Mouse (Mus musculus) midbrain, embryonic 13.5 days (tissue): Measurements from ENCODE around the gene Lamc3. TPM values are rescaled to one million over a fixed set of nuclear protein-coding genes. Genes with fewer than 3 reads are reported as not detected.
"Not testable (repeated sequence)": the region's sequence is repeated elsewhere in the genome, so short reads cannot be mapped to it uniquely, and the experiment has no call there.

Source experiments
- ATAC-seq: fragments of 200-750 bp; cut with Nextera tagmentation; 2 replicates; pipeline ENCODE4 v1.8.0; 2017; ENCODE audit warnings: mild to moderate bottlenecking, moderate TSS enrichment, moderate library complexity
- H3K27ac ChIP-seq: fragments of 300-500 bp; sonication (generic); 2 replicates; pipeline ENCODE4 v1.5.1; 2015; ENCODE audit warnings: inconsistent platforms, mild to moderate bottlenecking, moderate library complexity
- H3K27me3 ChIP-seq: fragments of 300-500 bp; sonication (generic); 2 replicates; pipeline ENCODE4 v1.6.1; 2015; ENCODE audit warnings: mild to moderate bottlenecking, inconsistent platforms
- H3K36me3 ChIP-seq: fragments of 300-500 bp; sonication (generic); 2 replicates; pipeline ENCODE4 v1.6.1; 2015; ENCODE audit warnings: mild to moderate bottlenecking, inconsistent platforms
- H3K4me1 ChIP-seq: fragments of 300-500 bp; sonication (generic); replicated peaks from 2 replicates; pipeline ENCODE4 v1.6.1; 2015; ENCODE audit warnings: inconsistent platforms
- H3K4me2 ChIP-seq: fragments of 300-500 bp; sonication (generic); replicated peaks from 2 replicates; pipeline ENCODE4 v1.6.1; 2015; ENCODE audit warnings: moderate library complexity, mild to moderate bottlenecking, inconsistent platforms
- H3K4me3 ChIP-seq: fragments of 300-500 bp; sonication (generic); replicated peaks from 2 replicates; pipeline ENCODE4 v1.5.1; 2015; ENCODE audit warnings: mild to moderate bottlenecking, inconsistent platforms
- H3K9ac ChIP-seq: fragments of 300-500 bp; sonication (generic); replicated peaks from 2 replicates; pipeline ENCODE4 v1.6.1; 2015; ENCODE audit warnings: mild to moderate bottlenecking, inconsistent platforms
- H3K9me3 ChIP-seq: fragments of 300-500 bp; sonication (generic); 2 replicates; pipeline ENCODE4 v1.6.1; 2016; ENCODE audit warnings: mild to moderate bottlenecking, inconsistent platforms
- WGBS: fragments of 180-500 bp; shearing (Covaris S2); methylation state at CpG from one replicate; pipeline ENCODE4 v1.1.7; 2015; 5-methylcytosine and 5-hydroxymethylcytosine counted together
- polyA plus RNA-seq: library from polyadenylated mRNA; unstranded; fragments of >200 nt; fragmentation: Nextera tagmentation; extraction: Ambion mirVana; gene quantifications from 2 replicates; pipeline ENCODE4 v1.2.1, GENCODE M21; 2015

Gene Lamc3
- polyA plus RNA-seq, 1 experiment from 2014 or later: 6.8 TPM

DNA sequence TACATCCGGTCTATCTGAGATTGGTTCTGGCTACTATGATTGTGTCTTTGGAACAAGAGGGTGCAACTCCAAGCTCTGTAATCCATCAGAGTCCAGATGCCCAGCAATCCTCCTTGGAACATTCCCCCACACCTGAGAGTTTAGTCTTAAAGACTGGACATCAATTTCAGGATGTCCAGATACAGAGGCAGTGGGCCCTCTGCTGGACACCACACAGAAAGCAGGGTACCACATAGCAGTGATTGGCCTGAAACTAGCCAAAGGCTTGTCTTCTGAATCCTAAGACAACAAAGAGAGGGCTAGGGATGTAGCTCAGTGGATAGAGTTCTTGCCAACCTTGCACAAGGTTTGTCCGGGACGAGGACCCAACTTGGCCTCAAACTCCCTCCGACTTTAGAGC, 25.5 kb downstream of the Lamc3 start:
- Histone ChIP-seq H3K9me3 (no peaks in the 10 kb centered on the region), H3K4me3 (no peak overlapping the region), H3K4me1 (no peaks in the 10 kb centered on the region), H3K4me2 (no peak overlapping the region), H3K36me3 (no peaks in the 10 kb centered on the region), H3K27ac (no peak overlapping the region), H3K9ac (no peak overlapping the region), H3K27me3 (no peaks in the 10 kb centered on the region)
- ATAC-seq: no peak
- WGBS: 76% methylated on average over 4 of the region's 4 CpGs

- H3K4me1 ChIP-seq, ATAC-seq, H3K4me3 ChIP-seq: not testable (repeated sequence)
Measured at GRCm38 (mm10) chr2:31914213-31914612, 27.1 kb downstream of the Lamc3 start.

DNA sequence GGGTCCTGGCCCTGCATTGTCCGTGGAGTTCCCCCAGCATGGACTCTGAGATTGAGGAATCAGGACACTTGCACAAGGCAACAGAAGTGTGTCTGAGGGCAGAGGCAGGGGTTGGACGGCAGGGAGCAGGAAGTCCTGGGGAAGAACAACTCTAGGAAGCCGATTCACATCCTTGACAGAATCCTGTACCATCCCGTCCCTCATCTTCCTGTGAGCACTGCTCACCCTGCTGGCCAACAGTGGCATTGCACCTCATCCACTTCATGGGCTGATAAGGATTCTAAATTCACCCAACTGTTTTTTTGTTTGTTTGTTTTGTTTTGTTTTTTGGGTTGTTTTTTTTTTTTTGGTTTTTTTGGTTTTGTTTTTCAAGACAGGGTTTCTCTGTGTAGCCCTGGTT, 28.0 kb downstream of the Lamc3 start:
- Histone ChIP-seq H3K36me3 (no peaks in the 10 kb centered on the region), H3K4me1 (no peaks in the 10 kb centered on the region), H3K27ac (no peak overlapping the region), H3K9ac (no peak overlapping the region), H3K9me3 (no peaks in the 10 kb centered on the region), H3K4me2 (no peak overlapping the region), H3K4me3 (no peak overlapping the region), H3K27me3 (no peaks in the 10 kb centered on the region)
- WGBS: 26% methylated on average over 4 of the region's 4 CpGs
- peak; percentile 57; the same call in 1 of the 2 replicates for ATAC-seq

More at GRCm38 (mm10) chr2:31914213-31914612, 27.1 kb downstream of the Lamc3 start:
- not testable (repeated sequence) for H3K4me2 ChIP-seq, H3K27ac ChIP-seq, H3K27me3 ChIP-seq, H3K9ac ChIP-seq, H3K36me3 ChIP-seq, H3K9me3 ChIP-seq

GRCm38 (mm10) chr2:31917636-31918035, 30.5 kb downstream of the Lamc3 start:
- WGBS: 28% methylated on average over 4 of the region's 4 CpGs

DNA sequence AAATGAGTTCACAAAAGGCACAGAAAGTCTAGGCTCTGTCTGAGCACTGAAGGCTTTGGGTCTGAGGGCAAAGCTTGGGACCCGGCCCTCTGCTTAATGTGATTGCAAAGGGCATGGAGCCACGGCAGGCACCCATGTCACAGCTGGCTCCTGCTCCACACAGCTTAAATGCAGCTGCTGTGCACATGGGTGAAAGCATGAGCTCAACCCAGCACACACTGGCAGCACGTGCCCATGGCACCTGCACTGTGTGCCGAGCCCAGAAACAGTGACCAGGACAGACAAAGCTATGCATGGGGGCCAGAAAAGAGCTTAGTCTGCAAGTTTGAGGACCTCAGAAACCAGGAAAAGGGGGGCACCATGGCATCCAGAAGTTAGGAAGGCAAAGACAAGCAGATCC, 36.6 kb downstream of the Lamc3 start:
- WGBS: 85% methylated on average over 4 of the region's 4 CpGs
- ATAC-seq: no peak
- H3K27me3 ChIP-seq: no peaks in the 10 kb centered on the region

More at GRCm38 (mm10) chr2:31917636-31918035, 30.5 kb downstream of the Lamc3 start:
- Histone ChIP-seq H3K27ac (no peak overlapping the region), H3K9ac (no peak overlapping the region), H3K4me3 (no peak overlapping the region), H3K4me2 (no peak overlapping the region), H3K9me3 (no peaks in the 10 kb centered on the region), H3K36me3 (no peaks in the 10 kb centered on the region), H3K4me1 (peaks cover 10% of the 10 kb centered on the region; the same call in 1 of the 2 replicates), H3K27me3 (no peaks in the 10 kb centered on the region)
- ATAC-seq: no peak

GRCm38 (mm10) chr2:31924811-31925210, 37.7 kb downstream of the Lamc3 start:
- H3K9ac ChIP-seq: no peak overlapping the region
- H3K4me3 ChIP-seq: no peak overlapping the region
- no peak for ATAC-seq
- no peak overlapping the region for H3K4me2 ChIP-seq
- no peaks in the 10 kb centered on the region for H3K36me3 ChIP-seq
- WGBS: 39% methylated on average over 9 of the region's 9 CpGs
- H3K4me1 ChIP-seq: peaks cover 10% of the 10 kb centered on the region; the same call in 1 of the 2 replicates
- no peaks in the 10 kb centered on the region for H3K27me3 ChIP-seq
- H3K9me3 ChIP-seq: no peaks in the 10 kb centered on the region
- H3K27ac ChIP-seq: no peak overlapping the region

More for the DNA sequence above, 36.6 kb downstream of the Lamc3 start:
- no peaks in the 10 kb centered on the region for H3K9me3 ChIP-seq
- no peak overlapping the region for H3K4me3 ChIP-seq
- no peaks in the 10 kb centered on the region for H3K36me3 ChIP-seq
- H3K27ac ChIP-seq: no peak overlapping the region
- no peak overlapping the region for H3K4me2 ChIP-seq
- no peak overlapping the region for H3K9ac ChIP-seq
- peaks cover 10% of the 10 kb centered on the region; the same call in 1 of the 2 replicates for H3K4me1 ChIP-seq

- Histone ChIP-seq H3K27ac (no peak overlapping the region), H3K4me1 (peaks cover 4% of the 10 kb centered on the region; the same call in 1 of the 2 replicates), H3K27me3 (no peaks in the 10 kb centered on the region), H3K4me3 (no peak overlapping the region), H3K36me3 (no peaks in the 10 kb centered on the region), H3K9me3 (no peaks in the 10 kb centered on the region), H3K4me2 (no peak overlapping the region), H3K9ac (no peak overlapping the region)
- ATAC-seq: no peak
- WGBS: 61% methylated on average over 4 of the region's 4 CpGs
Measured at GRCm38 (mm10) chr2:31925936-31926335, 38.8 kb downstream of the Lamc3 start.

DNA sequence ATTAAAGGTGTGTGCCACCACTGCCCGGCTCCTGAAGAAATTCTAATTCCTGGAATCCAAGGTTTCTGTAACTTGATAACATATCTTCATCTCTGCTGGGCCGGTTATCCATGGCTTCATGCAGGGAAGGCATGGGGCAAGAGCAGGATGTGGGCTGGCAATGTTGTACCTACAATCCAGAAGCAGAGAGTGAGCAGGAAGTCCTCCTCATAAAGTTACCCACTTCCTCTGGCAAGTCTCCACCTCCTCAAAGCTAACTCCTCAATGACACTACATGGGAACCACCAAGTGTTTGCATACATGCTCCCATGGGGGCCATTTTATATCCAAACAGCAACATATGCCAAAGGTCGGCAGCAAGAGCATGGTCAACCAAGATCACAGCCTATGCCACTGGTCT, 42.6 kb downstream of the Lamc3 start:
- no peaks in the 10 kb centered on the region for H3K4me1 ChIP-seq
- 88% methylated on average over 3 of the region's 3 CpGs for WGBS
- no peak overlapping the region for H3K27ac ChIP-seq
- no peaks in the 10 kb centered on the region for H3K36me3 ChIP-seq
- no peaks in the 10 kb centered on the region for H3K27me3 ChIP-seq
- no peak overlapping the region for H3K4me3 ChIP-seq
- no peak overlapping the region for H3K9ac ChIP-seq
- no peak overlapping the region for H3K4me2 ChIP-seq
- H3K9me3 ChIP-seq: no peaks in the 10 kb centered on the region
- no peak for ATAC-seq

GRCm38 (mm10) chr2:31934551-31934950, 47.5 kb downstream of the Lamc3 start:
- no peaks in the 10 kb centered on the region for H3K4me1 ChIP-seq
- no peak overlapping the region for H3K27ac ChIP-seq
- no peaks in the 10 kb centered on the region for H3K27me3 ChIP-seq
- WGBS: 39% methylated on average over 4 of the region's 4 CpGs
- H3K9ac ChIP-seq: no peak overlapping the region
- ATAC-seq: no peak
- H3K9me3 ChIP-seq: no peaks in the 10 kb centered on the region
- no peak overlapping the region for H3K4me3 ChIP-seq
- H3K36me3 ChIP-seq: no peaks in the 10 kb centered on the region
- H3K4me2 ChIP-seq: no peak overlapping the region

DNA sequence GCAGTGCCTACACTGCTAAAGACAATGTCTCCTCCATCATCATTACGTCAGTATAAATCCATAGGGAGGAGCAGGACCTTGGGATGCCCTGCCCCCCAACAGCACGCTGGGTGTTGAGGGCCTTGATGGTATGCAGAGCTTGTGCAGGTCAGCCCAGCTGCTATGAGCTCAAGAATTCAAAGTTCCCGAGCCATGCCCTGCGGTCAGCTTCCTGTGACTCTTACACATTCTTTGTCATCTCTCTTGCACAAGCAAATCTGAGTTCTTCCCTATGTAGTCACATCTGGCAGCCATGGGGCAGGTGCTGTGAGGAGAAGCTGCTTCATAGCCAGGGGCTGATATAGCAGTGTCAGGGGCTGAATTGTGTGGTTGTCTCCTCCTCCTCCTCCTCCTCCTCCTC, 48.0 kb downstream of the Lamc3 start:
- H3K9ac ChIP-seq: no peak overlapping the region
- WGBS: 64% methylated on average over 4 of the region's 4 CpGs
- H3K27ac ChIP-seq: no peak overlapping the region
- H3K27me3 ChIP-seq: no peaks in the 10 kb centered on the region
- H3K4me3 ChIP-seq: no peak overlapping the region
- ATAC-seq: no peak
- no peaks in the 10 kb centered on the region for H3K9me3 ChIP-seq
- no peaks in the 10 kb centered on the region for H3K36me3 ChIP-seq
- H3K4me2 ChIP-seq: no peak overlapping the region
- H3K4me1 ChIP-seq: no peaks in the 10 kb centered on the region

DNA sequence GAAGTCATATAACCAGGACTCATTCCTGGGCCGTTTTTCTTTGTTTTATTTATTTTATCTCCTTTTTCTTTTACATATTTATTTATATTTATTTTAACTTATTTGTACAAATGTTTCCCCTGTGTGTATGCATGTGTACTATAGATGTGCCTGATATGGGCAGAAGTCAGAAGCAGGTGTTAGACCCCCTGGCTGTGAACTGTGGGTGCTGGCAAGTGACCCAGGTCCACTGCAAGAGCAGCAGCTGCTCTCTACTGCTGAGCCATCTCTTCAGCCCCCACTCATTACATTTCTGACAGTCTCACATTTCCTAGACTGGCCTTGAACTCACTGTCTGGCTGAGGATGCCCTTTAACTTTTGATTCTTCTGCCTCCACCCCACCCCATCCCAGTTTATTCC, 51.2 kb downstream of the Lamc3 start:
- ATAC-seq: no peak
- 90% methylated on average over 1 of the region's 1 CpGs for WGBS
- H3K27me3 ChIP-seq: no peaks in the 10 kb centered on the region
- H3K36me3 ChIP-seq: no peaks in the 10 kb centered on the region
- no peaks in the 10 kb centered on the region for H3K4me1 ChIP-seq
- H3K9me3 ChIP-seq: no peaks in the 10 kb centered on the region
- H3K4me2 ChIP-seq: no peak overlapping the region
- no peak overlapping the region for H3K9ac ChIP-seq
- no peak overlapping the region for H3K4me3 ChIP-seq
- H3K27ac ChIP-seq: no peak overlapping the region

GRCm38 (mm10) chr2:31943011-31943410, 55.9 kb downstream of the Lamc3 start:
- no peaks in the 10 kb centered on the region for H3K36me3 ChIP-seq
- H3K9ac ChIP-seq: no peak overlapping the region
- H3K4me2 ChIP-seq: no peak overlapping the region
- H3K27me3 ChIP-seq: peaks cover 3% of the 10 kb centered on the region; the same call in 1 of the 2 replicates
- ATAC-seq: no peak
- H3K27ac ChIP-seq: no peak overlapping the region
- 78% methylated on average over 4 of the region's 4 CpGs for WGBS
- no peak overlapping the region for H3K4me3 ChIP-seq
- H3K4me1 ChIP-seq: no peaks in the 10 kb centered on the region
- no peaks in the 10 kb centered on the region for H3K9me3 ChIP-seq

DNA sequence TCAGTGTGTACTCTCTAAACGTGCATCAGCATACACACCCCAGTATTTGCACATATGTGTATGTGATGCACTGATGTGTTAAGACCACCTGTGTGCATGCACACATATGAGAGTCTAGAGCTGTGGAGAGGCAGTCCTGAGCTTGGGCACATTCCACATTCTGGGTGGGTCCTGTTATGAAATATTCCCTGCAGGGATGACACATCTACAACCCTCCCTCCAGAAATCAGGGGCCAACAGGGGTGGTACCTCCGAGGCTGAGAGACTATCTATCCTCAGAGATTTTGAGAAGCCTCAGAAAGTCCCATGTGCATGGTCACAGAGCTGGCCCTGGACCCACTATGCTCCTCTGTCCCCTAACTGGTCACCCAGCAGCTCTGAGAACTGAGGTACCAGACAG, 58.5 kb downstream of the Lamc3 start:
- H3K4me2 ChIP-seq: no peak overlapping the region
- H3K4me3 ChIP-seq: no peak overlapping the region
- 74% methylated on average over 2 of the region's 2 CpGs for WGBS
- no peak overlapping the region for H3K9ac ChIP-seq
- ATAC-seq: no peak
- no peaks in the 10 kb centered on the region for H3K9me3 ChIP-seq
- H3K27ac ChIP-seq: no peak overlapping the region
- H3K36me3 ChIP-seq: no peaks in the 10 kb centered on the region
- H3K27me3 ChIP-seq: peaks cover 17% of the 10 kb centered on the region
- H3K4me1 ChIP-seq: peaks cover 6% of the 10 kb centered on the region
